Mouse (Mus musculus): ENCODE measurements around the gene Vwa7.
A peak's percentile ranks its signal among the peaks of the same experiment; 100 is the strongest.
"Not testable (repeated sequence)": the region's sequence is repeated elsewhere in the genome, so short reads cannot be mapped to it uniquely, and the experiment has no call there.

The Vwa7 gene

DNA sequence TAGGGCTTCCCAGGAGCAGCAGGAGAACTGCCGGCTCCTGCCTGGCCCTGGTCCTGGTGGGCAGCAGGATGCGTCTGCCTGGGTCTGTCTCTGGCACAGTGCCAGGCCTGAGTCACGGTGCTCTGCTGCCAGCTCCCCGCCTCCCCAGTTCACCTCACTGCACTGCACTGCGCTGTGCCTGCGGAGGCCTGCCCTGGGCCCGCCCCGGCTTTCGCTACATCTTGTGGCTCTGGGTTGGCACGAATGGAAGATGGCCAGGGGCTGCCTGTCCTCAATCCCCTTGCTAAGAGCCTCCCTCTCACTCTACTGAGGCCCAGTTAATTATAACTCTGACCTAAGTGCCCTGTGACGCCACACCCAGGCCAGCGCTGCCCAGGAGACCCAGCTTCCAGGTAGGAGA lies at the start of gene Vwa7:
Vwa7 (plus strand) TSS at position 204 of the 400 bp plus-strand sequence.
- DNase-seq: no peak

DNA sequence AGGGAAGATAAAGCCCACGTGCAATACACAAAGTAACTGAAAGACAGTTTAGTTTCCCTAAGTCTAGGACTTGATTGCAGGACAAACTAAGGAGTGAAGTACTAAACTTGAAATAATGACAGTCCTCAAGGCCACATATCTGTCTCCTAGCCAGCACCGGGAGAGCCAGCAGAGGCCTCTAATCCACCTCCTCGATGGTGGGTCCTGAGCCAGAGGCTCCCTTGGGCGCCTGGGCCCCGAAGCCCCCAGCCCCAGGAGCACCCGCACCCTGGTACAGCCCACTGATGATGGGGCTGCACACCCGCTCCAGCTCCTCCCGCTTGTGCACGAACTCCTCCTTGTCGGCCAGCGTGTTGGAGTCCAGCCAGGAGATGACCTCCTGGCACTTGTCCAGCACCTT lies 46.6 kb upstream of the Vwa7 start, which contains the start of gene Gm20481:
Gm20481 (plus strand) TSS at position 91 of the 400 bp plus-strand sequence.
- not testable (repeated sequence) for DNase-seq

DNA sequence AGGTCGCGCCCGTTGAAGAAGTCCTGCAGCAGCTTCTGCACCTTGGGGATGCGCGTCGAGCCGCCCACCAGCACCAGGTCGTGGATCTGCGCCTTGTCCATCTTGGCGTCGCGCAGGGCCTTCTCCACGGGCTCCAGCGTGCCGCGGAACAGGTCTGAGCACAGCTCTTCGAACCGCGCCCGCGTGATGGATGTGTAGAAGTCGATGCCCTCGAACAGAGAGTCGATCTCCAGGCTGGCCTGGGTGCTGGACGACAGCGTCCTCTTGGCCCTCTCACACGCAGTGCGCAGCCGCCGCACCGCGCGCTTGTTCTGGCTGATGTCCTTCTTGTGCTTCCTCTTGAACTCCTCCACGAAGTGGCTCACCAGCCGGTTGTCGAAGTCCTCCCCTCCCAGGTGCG lies 45.5 kb upstream of the Vwa7 start:
- not testable (repeated sequence) for DNase-seq

DNA sequence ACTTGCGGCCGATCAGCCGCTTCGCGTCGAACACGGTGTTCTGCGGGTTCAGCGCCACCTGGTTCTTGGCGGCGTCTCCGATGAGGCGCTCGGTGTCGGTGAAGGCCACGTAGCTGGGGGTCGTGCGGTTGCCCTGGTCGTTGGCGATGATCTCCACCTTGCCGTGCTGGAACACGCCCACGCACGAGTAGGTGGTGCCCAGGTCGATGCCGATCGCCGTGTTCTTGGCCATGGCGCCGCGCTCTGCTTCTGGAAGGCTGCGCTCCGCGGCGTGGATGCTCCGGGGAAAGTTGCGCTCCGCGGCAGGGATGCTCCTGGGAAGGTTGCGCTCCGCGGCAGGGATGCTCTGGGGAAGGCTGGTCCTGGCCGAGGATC lies 44.7 kb upstream of the Vwa7 start:
- not testable (repeated sequence) for DNase-seq

DNA sequence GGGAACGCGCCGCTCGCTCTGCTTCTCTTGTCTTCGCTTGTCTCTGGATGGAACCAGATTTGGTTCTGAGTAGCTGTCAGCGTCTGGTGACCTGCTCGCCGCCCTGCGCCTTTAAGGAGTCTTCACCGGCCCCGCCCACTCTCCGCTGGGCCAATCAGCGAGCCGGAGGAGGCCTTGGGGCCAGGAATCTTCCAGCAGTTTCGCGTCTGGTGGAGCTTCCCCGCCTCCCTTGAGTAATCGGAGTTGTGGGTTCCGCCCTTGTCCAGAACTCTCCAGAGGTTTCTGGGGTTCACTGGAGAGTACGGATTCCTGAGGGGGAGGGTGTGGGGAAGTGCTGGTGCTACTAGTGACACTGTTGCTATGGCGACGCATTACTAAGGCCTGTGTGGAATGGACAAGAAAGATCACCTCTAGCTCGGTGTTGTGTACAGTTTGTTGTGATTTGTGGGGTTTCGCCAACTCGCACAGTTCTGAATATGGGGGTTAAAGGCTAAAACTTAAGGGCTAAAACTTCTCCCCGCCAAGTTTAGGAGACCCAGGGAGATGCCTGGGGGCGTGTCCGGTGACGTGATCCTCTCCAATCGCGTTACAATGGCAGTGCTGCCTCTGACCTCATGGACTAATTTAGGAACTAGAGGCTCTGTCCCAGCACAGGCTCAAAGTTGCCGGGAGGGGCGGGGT lies 44.2 kb upstream of the Vwa7 start, which contains the start of the genes Hspa1a and Hspa1l:
Hspa1a (minus strand) TSS at position 88 of the 681 bp plus-strand sequence.
Hspa1l (plus strand) TSS at position 635 of the 681 bp plus-strand sequence.
- peak; percentile 66 for DNase-seq

DNA sequence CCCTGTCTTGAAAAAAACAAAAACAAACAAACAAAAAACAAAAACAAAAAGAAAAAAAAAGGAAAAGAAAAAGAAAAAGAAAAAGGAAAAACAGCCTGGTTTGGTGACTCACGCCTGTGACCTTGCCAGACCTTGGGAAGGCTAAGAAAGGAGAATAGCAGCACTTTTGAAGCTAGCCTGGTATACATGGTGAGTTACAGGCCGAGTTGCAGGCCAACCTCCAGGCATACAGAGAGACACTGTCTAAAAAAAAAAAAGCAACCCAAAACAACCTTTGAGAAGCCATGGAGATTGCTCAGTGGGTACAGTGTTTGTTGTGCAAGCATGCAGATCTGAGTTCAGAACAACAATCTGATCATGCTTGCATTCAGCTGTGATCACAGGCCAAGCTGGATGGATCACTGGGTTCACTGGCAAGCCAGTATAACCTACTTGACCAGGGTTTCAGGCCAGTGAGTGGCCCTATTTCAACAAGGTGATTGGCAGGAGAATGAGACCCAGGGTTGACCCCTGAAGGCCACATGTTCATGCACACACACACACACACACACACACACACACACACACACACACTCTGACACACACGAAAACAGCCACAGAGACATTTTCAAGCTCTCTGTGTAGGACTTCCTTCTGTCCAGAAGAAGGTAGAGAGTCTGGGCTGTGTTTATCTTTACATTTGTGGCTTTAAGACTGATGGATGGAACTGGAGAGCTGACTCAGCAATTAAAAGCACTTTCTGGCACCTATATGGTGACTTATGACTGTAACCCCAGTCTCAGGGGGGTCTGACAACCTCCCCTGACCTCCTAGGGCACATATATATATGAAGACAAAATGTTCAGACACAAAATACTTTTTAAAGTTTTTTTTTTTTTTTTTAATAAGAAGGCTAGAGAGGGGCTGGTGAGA lies 40.5 kb upstream of the Vwa7 start:
- no peak for DNase-seq

DNA sequence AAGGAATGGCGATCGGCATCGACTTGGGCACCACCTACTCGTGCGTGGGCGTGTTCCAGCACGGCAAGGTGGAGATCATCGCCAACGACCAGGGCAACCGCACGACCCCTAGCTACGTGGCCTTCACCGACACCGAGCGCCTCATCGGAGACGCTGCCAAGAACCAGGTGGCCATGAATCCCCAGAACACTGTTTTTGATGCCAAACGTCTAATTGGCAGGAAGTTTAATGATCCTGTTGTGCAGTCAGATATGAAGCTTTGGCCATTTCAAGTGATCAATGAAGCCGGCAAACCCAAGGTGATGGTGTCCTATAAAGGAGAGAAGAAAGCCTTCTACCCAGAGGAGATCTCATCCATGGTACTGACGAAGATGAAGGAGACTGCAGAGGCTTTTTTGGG lies 39.4 kb upstream of the Vwa7 start:
- DNase-seq: no peak

DNA sequence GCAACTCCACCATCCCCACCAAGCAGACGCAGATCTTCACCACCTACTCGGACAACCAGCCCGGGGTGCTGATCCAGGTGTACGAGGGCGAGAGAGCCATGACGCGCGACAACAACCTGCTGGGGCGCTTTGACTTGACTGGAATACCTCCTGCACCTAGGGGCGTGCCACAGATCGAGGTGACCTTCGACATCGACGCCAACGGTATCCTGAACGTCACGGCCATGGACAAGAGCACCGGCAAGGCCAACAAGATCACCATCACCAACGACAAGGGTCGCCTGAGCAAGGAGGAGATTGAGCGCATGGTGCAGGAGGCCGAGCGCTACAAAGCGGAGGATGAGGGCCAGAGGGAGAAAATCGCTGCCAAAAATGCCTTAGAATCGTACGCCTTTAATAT lies 38.1 kb upstream of the Vwa7 start:
- no peak for DNase-seq

DNA sequence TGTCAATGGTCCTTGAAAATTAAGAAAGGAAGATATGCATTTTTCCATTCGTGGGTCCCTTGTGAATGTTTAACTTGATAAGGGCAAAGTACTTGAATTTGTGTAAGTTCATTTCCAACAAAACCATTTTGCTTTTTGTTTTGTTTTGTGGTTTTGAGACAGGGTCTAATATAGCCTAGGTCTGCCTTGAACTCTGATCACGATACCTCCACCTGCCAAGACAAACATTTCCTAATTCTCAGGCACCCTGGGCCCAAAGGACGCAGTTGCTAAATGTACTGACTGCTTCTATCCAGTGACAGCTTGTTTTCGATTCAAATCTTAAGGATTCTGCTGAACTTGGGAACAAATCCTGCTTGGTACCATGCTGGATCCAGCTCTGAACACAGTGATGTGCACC lies 36.7 kb upstream of the Vwa7 start:
- DNase-seq: no peak

DNA sequence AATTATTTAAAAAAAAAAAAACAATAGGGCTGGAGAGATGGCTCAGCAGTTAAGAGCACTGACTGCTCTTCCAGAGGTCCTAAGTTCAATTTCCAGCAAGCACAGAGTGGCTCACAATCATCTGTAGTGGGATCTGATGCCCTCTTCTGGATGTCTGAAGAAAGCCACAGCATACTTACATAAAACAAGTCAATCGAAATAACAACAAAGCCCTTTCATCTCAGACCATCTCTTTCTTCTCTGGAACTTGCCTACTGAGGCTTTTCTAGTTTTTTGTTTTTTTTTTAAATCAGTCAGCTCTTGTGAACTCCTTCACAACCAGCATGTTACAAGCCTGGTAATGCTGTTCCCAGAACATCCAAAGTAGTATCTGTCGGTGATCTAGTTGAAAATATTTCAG lies 35.7 kb upstream of the Vwa7 start:
- DNase-seq: no peak

DNA sequence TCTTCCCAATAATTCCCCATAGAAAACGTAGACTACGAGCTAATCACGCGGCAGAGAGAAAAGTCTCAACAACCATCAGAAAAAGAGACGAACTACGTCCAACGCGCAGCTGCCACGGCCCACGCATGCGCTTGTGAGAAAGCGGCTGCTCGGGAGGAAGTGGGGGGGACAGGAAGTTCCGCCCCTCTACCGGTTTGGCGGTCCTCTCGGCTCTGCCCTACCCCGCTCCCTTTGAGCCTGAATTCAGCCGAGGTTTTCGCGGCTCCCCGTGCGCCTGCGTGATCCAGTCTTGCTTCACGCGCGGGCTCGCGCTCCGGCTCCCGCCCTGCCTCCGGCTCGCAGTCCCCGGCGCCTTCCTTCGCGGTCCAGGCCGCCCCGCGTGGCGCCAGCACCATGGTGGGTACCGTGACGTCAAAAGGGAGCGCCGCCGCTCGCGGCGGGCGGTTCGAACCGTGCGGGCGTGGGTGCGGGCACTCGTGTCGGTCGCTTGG lies 34.6 kb upstream of the Vwa7 start, which contains the start of gene Lsm2:
Lsm2 (plus strand) TSS at position 173 of the 491 bp plus-strand sequence.
- peak; percentile 92 for DNase-seq

DNA sequence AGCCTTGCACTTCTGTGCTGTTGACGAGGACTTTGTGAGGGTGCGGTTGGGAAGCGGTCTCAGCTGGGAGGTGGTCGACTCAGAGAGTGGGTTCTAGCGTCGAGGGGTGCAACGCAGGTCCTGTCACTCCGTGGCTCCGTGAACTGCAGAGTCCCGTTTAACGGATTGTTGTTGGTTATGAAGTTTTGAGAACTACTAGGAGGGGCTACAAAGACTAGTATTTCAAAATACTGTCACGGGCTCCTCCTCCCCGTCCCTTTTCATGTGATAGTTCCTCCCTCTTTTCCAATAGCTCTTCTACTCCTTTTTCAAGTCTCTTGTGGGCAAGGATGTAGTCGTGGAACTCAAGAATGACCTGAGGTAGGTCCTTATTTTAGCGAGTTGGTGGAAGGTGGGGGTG lies 34.1 kb upstream of the Vwa7 start:
- no peak for DNase-seq

DNA sequence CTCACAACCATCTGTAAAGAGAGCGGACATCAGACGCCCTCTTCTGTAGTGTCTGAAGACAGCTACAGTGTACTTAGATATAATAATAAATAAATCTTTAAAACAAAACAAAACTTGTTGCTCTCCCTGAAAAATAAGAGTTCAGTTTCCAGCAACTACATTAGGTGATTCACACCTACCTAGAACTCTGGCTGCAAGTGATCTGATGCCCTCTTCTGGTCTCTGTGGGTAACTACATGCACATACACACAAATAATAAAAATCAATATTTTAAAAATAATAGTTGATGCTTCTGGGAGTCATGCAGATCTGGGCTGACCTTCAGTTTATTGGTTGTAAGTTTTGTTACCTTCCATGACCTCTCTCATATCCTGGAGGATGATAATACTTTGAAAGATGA lies 32.2 kb upstream of the Vwa7 start:
- no peak for DNase-seq

DNA sequence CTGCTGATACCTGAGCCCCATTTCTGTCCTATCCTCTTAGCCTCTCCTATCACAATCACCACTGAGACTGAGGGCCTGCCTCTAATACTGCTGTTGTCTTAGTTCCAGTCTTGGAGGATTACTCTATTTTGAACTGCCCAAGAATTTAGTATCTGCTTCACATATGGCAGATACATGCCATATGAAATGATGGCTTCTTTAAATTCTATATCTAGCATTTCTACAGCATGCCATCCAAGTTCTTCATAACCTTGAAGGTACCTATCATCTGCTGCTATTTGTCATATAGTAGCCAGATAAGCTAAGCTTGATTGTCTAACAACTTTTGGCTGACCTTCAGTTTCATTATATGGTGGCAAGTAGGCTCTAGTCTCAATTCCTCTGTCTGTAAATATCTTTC lies 21.6 kb upstream of the Vwa7 start:
- DNase-seq: no peak

DNA sequence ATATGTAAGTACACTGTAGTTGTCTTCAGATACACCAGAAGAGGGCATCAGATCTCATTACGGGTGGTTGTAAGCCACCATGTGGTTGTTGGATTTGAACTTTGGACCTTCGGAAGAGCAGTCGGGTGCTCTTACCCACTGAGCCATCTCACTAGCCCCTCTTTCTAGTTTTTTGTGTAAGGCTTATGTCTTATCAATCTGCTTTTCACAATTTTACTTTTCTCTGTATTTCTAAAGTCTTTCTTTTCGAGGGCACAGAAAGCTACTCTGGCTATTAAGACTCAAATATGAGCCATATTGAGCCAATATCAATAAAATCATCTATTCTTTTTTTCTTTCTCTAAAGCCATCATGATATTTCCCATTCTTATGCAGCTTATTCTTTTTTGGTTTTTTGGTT lies 21.2 kb upstream of the Vwa7 start:
- DNase-seq: not testable (repeated sequence)

DNA sequence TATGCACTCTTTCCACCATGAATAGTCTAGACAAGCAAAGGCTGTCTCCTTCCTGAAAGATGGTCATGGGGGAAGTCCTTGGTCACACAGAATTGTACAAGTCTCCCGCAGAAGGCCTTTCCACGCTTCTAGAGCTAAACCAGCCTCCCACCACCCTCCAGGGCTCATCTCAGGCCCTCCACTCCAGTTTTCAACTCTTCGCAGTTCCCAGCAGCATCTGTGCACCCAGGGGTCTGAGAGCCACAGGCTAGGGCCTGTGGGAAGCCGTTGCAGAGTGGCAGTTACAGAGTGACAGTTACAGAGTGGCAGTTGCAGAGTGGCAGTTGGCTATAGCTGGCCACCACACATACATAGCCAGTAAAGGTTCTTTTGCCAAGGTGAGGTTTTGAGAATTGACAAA lies 20.5 kb upstream of the Vwa7 start:
- DNase-seq: not testable (repeated sequence)

DNA sequence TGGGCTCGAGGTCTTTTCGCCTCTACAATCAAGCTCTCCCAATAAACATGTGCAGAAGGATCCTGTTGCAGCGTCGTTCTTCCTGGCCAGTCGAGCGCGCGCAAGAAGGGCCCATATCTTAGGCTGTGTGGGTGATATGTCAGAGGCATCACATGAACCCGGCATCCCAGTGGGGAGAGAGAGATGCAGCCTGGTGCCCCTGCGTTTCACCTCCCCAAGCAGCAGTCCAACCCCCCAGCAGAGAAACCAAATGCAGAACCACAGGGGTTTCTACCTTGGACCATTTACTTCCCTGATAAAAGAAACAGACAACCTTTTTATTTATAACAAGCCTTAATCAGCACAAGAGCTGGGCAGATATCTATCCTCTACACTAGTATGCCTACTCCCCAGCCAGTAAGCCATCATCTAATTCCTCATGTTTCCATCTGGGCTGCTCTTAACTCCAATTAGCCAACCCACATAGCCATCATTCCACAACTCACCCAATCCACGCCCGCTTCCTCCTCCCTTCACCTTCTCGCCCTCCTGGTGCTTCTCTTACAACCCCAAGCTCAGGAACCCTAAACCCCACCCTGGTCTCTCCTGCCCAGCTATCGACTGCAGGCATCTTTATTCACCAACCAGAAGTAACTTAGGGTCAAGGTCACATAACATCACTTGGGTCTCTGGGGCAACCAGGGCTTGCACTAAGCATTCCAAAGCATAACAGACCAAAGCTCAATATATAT lies 19.8 kb upstream of the Vwa7 start:
- no peak for DNase-seq

DNA sequence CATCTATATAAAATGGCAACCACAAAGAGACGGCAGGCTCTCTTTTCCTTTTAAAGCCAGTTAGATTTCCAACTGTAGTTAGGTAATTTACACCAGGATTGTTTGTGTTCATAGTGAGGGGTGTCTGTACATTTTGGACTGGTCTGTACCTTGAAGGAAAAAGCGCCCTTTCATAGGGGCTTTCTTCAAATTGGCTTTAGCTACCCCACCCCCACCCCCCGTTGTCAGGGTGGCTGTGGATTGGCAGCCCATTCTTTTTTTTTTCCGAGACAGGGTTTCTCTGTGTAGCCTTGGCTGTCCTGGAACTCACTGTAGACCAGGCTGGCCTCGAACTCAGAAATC lies 19.3 kb upstream of the Vwa7 start:
- DNase-seq: no peak

DNA sequence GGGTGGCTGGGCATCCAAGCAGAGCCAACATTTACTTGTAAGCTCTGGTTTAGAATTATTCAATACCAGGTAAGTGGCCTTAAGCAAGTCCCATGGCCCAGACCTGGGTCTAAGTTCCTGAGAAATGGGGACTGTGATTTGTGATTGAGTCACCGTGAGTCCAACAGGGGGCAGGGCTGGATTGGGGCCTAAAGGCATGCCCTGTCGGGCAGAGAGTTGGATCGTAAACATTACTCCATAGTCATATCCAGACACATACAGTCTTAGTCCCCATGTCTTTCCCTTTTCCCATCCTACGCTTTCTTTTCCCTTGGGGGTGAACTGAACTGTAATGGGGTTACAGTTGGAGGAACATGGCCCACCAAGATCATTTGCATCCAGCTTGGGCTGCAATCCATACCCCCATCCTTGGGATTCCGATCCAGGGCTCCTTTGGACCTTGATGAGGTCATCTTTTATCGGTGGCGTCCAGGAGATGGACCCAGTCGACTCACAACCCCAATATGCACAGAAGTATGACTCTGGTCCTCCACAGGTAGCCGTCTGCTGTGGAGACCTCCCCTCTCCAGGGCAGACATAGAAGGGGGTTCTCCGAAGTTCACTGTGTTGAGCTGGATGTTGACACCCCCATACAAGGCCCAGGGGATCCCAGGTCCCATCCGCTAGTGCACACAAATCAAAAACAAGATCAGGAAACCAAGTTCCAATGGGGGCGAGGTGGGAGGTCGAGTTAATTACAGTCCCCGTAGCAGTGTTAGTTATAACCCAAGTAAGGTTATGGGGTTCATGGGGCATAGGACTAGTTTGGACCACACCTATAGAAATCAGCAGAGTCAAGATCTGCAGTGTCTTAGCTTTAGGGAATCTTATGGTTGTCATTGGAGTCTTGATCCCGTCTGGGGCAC lies 17.6 kb upstream of the Vwa7 start:
- DNase-seq: no peak

DNA sequence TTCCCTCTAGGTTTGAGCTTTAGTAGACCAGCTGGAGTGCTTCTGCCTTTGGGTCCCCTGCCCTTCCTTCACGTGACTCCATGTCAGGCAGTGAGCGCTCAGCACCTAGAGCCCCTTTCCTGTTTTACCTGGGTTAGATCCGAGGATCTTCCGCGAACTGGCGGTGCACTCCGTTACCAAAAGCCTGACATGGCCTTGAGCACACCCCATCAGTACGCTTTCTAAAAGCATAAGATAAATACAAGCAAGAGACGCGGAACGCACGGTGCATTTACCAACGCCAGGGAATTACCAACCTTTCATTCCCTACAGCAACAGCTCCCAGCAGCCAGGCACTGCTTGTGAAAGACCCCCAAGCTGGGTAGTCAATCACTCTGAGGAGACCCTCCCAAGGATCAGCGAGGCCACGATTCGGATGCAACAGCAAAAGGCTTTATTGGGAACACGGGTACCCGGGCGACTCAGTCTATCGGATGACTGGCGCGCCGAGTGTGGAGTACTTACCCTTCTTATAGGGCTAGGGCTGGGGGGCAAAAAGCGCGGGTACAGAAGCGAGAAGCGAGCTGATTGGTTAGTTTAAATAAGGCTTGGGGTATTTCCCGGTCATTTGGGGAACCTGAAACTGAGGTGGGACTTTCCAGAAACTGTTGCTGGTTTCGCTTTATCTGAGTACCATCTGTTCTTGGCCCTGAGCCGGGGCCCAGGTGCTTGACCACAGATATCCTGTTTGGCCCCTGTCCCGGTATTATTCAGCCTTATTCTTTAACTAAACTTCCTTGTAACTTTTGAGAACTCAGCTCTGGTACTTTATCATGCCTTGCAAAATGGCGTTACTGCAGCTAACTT lies 16.3 kb upstream of the Vwa7 start:
- DNase-seq: not testable (repeated sequence)
